Mouse (Mus musculus): ENCODE data around the gene Dmd. TPM values are rescaled to one million over a fixed set of nuclear protein-coding genes. Genes with fewer than 3 reads are reported as not detected.

Gene Dmd
- total RNA-seq (2021) = 10 to 100 TPM; 70.8 to 74.1 TPM
- long read RNA-seq, experiment 1, full-length matches to known transcripts = 4 of 19 reads
- long read RNA-seq, experiment 1, partial matches to known transcripts = 5 of 19 reads
- long read RNA-seq, experiment 1, other reads (novel, unspliced or antisense) = 10 of 19 reads
- long read RNA-seq, experiment 2, full-length matches to known transcripts = 10 of 31 reads
- long read RNA-seq, experiment 2, partial matches to known transcripts = 6 of 31 reads
- long read RNA-seq, experiment 2, other reads (novel, unspliced or antisense) = 15 of 31 reads

- no peak for DNase-seq (ENCODE audit: extremely low spot score in 1 of 2, low spot score in 2 of 2)
- intact Hi-C loops (cut with DNase I) = no loop called here
- no peak for TF ChIP-seq CTCF (IDR thresholded peaks at IDR 0.05)
- Histone ChIP-seq H3K4me3 (no peak within 1 kb of the TSS), H3K27ac (no peak within 1 kb of the TSS)
These were observed at the start of gene Dmd for GRCm38 (mm10) chrX:82948630-82949029. TSS of gene Dmd (plus strand) at chrX:82948870.

GRCm38 (mm10) chrX:82901515-82901914, 47.2 kb upstream of the Dmd start:
- no peak for TF ChIP-seq CTCF (IDR thresholded peaks at IDR 0.05)
- DNase-seq (ENCODE audit: extremely low spot score in 1 of 2, low spot score in 2 of 2) = no peak
- intact Hi-C loops (cut with DNase I) = no loop called here
- Histone ChIP-seq H3K4me3 (no peak overlapping the region), H3K27ac (no peak overlapping the region)

- H3K27ac ChIP-seq = no peak overlapping the region
- TF ChIP-seq CTCF (IDR thresholded peaks at IDR 0.05) = no peak
- no peak overlapping the region for H3K4me3 ChIP-seq
- intact Hi-C loops (cut with DNase I) = no loop called here
- no peak for DNase-seq (ENCODE audit: extremely low spot score in 1 of 2, low spot score in 2 of 2)
These were observed 39.0 kb downstream of the Dmd start for GRCm38 (mm10) chrX:82987683-82988082.

GRCm38 (mm10) chrX:83050190-83050589, 101.5 kb downstream of the Dmd start:
- intact Hi-C loops (cut with DNase I) = no loop called here
- TF ChIP-seq CTCF (IDR thresholded peaks at IDR 0.05) = no peak
- H3K27ac ChIP-seq = no peak overlapping the region
- no peak for DNase-seq (ENCODE audit: extremely low spot score in 1 of 2, low spot score in 2 of 2)
- no peak overlapping the region for H3K4me3 ChIP-seq

GRCm38 (mm10) chrX:83116171-83116876, 167.7 kb downstream of the Dmd start:
- no peak for DNase-seq (ENCODE audit: extremely low spot score in 1 of 2, low spot score in 2 of 2)
- Histone ChIP-seq H3K27ac (peak overlapping the region; percentile 24; the same call in 1 of the 2 replicates), H3K4me3 (no peak overlapping the region)
- intact Hi-C loops (cut with DNase I) = no loop called here
- TF ChIP-seq CTCF (IDR thresholded peaks at IDR 0.05) = no peak

- Histone ChIP-seq H3K27ac (no peak overlapping the region), H3K4me3 (no peak overlapping the region)
- no peak for DNase-seq (ENCODE audit: extremely low spot score in 1 of 2, low spot score in 2 of 2)
- no peak for TF ChIP-seq CTCF (IDR thresholded peaks at IDR 0.05)
- intact Hi-C loops (cut with DNase I) = no loop called here
These were observed 168.5 kb downstream of the Dmd start for GRCm38 (mm10) chrX:83117198-83117597.

- DNase-seq (ENCODE audit: extremely low spot score in 1 of 2, low spot score in 2 of 2) = peak in 1 of 2 experiments; percentile 11
- intact Hi-C loops (cut with DNase I) = no loop called here
- TF ChIP-seq CTCF (IDR thresholded peaks at IDR 0.05) = no peak
These were observed 271.9 kb downstream of the Dmd start for GRCm38 (mm10) chrX:83220563-83220962.

GRCm38 (mm10) chrX:83221050-83221449, 272.4 kb downstream of the Dmd start:
- H3K4me3 ChIP-seq = no peak overlapping the region
- intact Hi-C loops (cut with DNase I) = no loop called here
- no peak for DNase-seq (ENCODE audit: extremely low spot score in 1 of 2, low spot score in 2 of 2)
- TF ChIP-seq CTCF (IDR thresholded peaks at IDR 0.05) = no peak
- H3K27ac ChIP-seq = peak overlapping the region; percentile 74

More at GRCm38 (mm10) chrX:83220563-83220962, 271.9 kb downstream of the Dmd start:
- Histone ChIP-seq H3K4me3 (no peak overlapping the region), H3K27ac (peak overlapping the region; percentile 74)

- TF ChIP-seq CTCF (IDR thresholded peaks at IDR 0.05) = no peak
These were observed 538.9 kb downstream of the Dmd start, which contains the start of gene Tsga8 for GRCm38 (mm10) chrX:83487598-83487997. TSS of gene Tsga8 (minus strand) at chrX:83487924.

GRCm38 (mm10) chrX:83674998-83675397, 726.3 kb downstream of the Dmd start:
- Histone ChIP-seq H3K27ac (no peak overlapping the region), H3K4me3 (no peak overlapping the region)
- no peak for TF ChIP-seq CTCF (IDR thresholded peaks at IDR 0.05)
- intact Hi-C loops (cut with DNase I) = no loop called here
- DNase-seq (ENCODE audit: extremely low spot score in 1 of 2, low spot score in 2 of 2) = no peak

More at GRCm38 (mm10) chrX:83487598-83487997, 538.9 kb downstream of the Dmd start, which contains the start of gene Tsga8:
- DNase-seq (ENCODE audit: extremely low spot score in 1 of 2, low spot score in 2 of 2) = no peak
- Histone ChIP-seq H3K27ac (no peak within 1 kb of the TSS), H3K4me3 (no peak within 1 kb of the TSS)
- intact Hi-C loops (cut with DNase I) = no loop called here

GRCm38 (mm10) chrX:83686547-83686946, 737.9 kb downstream of the Dmd start:
- no peak overlapping the region; the same call in 1 of the 2 replicates for H3K27ac ChIP-seq
- intact Hi-C loops (cut with DNase I) = no loop called here
- peak; percentile 7 to 13 for DNase-seq (ENCODE audit: extremely low spot score in 1 of 2, low spot score in 2 of 2)
- H3K4me3 ChIP-seq = no peak overlapping the region
- TF ChIP-seq CTCF (IDR thresholded peaks at IDR 0.05) = no peak

- Histone ChIP-seq H3K27ac (no peak overlapping the region), H3K4me3 (no peak overlapping the region)
- TF ChIP-seq CTCF (IDR thresholded peaks at IDR 0.05) = peak; percentile 61
- DNase-seq (ENCODE audit: extremely low spot score in 1 of 2, low spot score in 2 of 2) = no peak
- intact Hi-C loops (cut with DNase I) = loop anchor here (5.0 kb wide), 1 partner anchor 923 kb away; no protein-coding TSS in a partner anchor
These were observed 791.9 kb downstream of the Dmd start for GRCm38 (mm10) chrX:83740533-83740932.
